Mouse (Mus musculus) left cerebral cortex, adult 18-20 months (tissue): ENCODE measurements at regions not wholly inside any gene's neighbourhood (a gene's known extent, or its start where the extent isn't known, plus 50 kb on each side); places are given as distances from the start of the nearest gene placed in this dataset.

Experiments used
- DNase-seq, 2 experiments: peaks; one replicate each; pipeline ENCODE4 v3.0.0; 2021 to 2022; ENCODE audit warnings: low spot score in 2 of 2, mixed read lengths in 1 of 2

GRCm38 (mm10) chr9:102449366-102449765, 56.2 kb upstream of the Ky start:
- DNase-seq = no peak

- DNase-seq = no peak
These were observed 59.5 kb upstream of the Ky start for GRCm38 (mm10) chr9:102446066-102446465.

DNA sequence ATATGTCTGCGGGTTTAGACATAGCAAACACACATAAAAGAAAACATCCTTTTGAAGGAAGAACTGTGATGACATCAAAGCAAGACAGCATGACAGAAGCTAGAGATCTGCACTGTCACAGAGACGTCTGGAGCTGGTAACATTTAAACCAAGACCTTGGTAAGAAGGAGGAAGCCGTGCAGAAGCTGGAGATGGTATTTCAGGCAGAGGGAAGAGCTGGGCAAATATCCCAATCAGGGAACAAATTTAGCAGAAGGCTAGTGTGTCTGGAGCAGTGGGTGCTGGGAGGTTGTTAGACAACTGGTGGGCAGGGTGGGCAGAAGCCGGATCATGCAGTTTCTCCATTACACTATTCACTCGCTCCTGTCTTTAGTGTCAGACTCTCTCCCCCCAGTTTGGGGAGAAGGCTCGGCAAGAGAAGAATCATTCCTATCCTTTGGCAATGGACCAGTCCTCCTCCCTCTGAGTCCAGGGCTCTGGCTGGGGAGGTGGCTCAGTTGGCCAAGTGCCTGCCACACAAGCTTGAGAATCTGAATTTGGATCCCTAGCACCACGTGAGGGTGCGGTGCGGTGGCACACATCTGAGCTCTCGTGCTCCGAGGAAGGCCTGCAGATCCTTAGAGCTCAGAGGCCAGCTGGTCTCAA, 63.2 kb upstream of the Ky start:
- DNase-seq = peak; percentile 31 to 65

- no peak for DNase-seq
These were observed 67.9 kb upstream of the Ky start for GRCm38 (mm10) chr9:102437641-102438040.

GRCm38 (mm10) chr9:102436378-102436777, 69.2 kb upstream of the Ky start:
- DNase-seq = no peak

DNA sequence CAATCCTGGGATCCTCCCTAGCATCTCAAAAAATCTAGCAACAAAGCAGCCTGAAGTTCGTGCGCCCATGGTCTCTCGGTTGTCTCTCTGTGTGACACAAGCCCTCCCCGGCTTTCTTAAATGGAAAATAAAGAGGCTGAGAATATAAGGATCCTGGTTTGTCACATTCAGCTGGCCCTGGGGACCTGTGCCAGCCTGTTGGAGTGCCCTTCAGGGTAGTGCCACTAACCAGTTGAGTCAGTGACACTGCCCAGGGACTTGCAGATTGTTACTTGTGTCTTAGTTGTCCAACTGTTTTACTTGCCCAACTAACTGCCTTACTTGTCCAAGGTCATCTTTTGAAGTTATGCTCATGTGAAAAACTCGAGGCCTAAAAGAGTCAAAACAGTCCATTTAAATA, 73.5 kb upstream of the Ephb1 start:
- DNase-seq = no peak

- no peak for DNase-seq
These were observed 70.3 kb upstream of the Ephb1 start for GRCm38 (mm10) chr9:102424672-102425345.

DNA sequence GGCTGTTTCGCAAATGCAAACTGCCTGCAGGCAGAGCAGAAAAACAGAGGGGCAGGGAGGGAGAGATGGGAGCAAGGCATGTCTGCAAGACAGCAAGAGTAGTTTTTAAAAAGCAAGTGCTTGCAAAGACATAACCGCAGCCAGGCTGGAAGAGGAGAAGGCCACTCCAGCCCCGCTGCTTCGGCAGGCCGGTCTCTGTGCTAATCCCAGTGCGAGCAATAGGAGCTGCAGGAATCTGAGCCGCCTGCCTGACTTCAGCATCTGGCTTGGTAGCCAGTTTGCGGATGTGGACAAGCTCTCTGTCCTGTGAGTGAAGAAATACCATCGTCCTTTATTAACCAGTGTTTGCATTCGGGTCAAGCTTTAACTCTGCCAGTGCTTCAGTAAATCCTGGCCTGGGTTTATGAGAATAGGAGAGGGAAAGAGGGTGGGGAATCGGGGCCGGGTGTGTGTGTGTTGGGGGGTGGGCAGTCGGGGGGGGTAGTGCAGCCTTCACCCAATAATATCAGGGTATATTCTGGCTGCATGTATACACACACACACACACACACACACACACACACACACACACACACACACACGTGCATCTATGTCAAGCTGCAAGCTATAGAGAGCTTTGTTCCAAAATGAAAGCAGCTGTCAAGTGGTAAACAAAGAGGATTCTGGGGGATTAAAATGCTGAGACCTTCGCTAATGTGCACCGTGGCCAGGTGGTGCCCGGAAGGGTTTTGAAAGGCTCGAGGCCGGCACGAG, 69.6 kb upstream of the Ephb1 start:
- DNase-seq = no peak

DNA sequence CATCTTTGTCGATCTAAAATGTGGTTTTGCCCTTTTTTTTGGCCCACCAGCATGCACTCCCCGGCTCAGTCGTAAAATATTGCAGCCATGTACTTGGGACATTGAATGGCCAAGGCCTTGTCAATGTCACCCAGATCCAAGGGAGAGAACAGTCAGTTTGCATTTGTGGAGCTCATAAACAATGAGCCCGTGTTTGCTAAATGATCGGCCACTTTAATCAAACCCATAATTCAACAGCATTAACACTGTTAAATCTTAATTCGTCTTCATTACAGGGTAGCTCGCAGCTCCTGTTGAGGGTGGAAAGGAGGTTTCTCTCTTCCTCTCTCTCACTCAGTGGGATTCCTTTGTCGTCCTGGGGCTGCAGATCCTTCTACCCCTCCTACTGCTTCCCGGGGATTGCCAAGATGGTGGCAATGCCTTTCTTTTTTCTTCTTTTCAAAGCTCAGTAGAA, 69.0 kb upstream of the Ephb1 start:
- no peak for DNase-seq

DNA sequence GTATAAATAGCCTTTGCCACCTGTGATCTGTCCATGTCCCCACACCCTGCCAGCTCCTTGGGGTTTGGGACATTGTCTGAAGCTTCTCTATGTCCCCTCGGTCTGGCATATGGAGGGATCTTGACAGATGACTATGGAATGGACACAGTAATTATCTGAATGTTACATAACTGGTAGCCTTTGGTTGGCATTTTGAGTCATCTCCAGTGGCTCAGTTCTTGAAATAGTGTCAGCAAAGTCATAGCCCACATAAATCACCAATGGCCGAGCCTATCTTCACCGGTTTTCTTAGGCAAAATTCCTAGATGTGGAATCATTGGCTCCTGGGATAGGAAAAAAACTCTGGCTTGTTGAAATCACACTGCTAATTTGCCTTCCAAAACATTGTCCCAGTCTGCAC, 67.3 kb upstream of the Ephb1 start:
- DNase-seq = no peak

GRCm38 (mm10) chr9:102420196-102420595, 65.7 kb upstream of the Ephb1 start:
- no peak for DNase-seq

- no peak for DNase-seq
These were observed 59.1 kb upstream of the Ephb1 start for GRCm38 (mm10) chr9:102413631-102414030.

DNA sequence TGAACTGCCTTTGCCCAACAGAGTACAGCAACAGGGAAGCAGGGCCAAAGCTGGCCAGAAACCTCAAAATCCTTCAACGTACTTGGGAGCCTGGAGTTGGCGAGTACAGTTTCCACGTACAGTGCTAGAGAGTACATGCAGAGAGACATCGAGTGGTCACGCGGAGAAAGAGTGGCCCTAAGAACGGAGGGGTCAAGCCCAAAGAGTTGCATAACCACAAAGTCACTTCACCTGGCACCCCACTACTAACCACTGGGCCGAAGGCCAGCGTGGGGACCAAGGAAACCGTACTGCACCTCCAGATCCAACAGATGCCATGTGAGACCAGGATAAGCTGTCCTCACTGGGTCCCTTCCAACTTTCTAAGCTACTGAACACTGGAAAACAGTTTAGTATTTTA, 56.2 kb upstream of the Ephb1 start:
- no peak for DNase-seq

GRCm38 (mm10) chr9:102406017-102406416, 51.5 kb upstream of the Ephb1 start:
- DNase-seq = no peak
